Mouse (Mus musculus): ENCODE measurements around the gene Gramd1a. TPM values are rescaled to one million over a fixed set of nuclear protein-coding genes. Genes with fewer than 3 reads are reported as not detected.

The Gramd1a gene
- polyA plus RNA-seq, 1 experiment from 2014 or later: 51.4 TPM

GRCm38 (mm10) chr7:31099612-31099982 lies 56.1 kb downstream of the Gramd1a start:
- Histone ChIP-seq H3K4me1 (ENCODE audit: control insufficient read depth in 2 of 2, insufficient read depth in 2 of 2, low read length in 2 of 2) (peaks cover 0 to under 1% of the 10 kb centered on the region in 2 experiments; a peak in 2 of 4 replicates), H3K4me2 (ENCODE audit: low read length) (no peak overlapping the region), H3K27ac (replicated peaks in 1 of 2; ENCODE audit: control insufficient read depth in 1 of 2, insufficient read depth in 1 of 2, low read depth in 2 of 2, low read length in 2 of 2) (no peak overlapping the region), H3K4me3 (ENCODE audit: control insufficient read depth in 1 of 2, insufficient read depth in 1 of 2, low read depth in 1 of 2, low read length in 2 of 2) (no peak overlapping the region), H3K36me3 (ENCODE audit: control insufficient read depth, insufficient read depth, low read length) (no peaks in the 10 kb centered on the region), H3K9me3 (ENCODE audit: control insufficient read depth, low read length) (no peaks in the 10 kb centered on the region), H3K27me3 (ENCODE audit: control insufficient read depth, insufficient read depth, low read length) (peaks cover 13% of the 10 kb centered on the region), H3K9ac (ENCODE audit: low read length) (no peak overlapping the region)
- ATAC-seq (ENCODE audit: insufficient number of reproducible peaks, insufficient read depth, low FRiP score, low read depth): no peak
- 82% methylated on average over 6 of the region's 6 CpGs for whole genome bisulfite sequencing

DNA sequence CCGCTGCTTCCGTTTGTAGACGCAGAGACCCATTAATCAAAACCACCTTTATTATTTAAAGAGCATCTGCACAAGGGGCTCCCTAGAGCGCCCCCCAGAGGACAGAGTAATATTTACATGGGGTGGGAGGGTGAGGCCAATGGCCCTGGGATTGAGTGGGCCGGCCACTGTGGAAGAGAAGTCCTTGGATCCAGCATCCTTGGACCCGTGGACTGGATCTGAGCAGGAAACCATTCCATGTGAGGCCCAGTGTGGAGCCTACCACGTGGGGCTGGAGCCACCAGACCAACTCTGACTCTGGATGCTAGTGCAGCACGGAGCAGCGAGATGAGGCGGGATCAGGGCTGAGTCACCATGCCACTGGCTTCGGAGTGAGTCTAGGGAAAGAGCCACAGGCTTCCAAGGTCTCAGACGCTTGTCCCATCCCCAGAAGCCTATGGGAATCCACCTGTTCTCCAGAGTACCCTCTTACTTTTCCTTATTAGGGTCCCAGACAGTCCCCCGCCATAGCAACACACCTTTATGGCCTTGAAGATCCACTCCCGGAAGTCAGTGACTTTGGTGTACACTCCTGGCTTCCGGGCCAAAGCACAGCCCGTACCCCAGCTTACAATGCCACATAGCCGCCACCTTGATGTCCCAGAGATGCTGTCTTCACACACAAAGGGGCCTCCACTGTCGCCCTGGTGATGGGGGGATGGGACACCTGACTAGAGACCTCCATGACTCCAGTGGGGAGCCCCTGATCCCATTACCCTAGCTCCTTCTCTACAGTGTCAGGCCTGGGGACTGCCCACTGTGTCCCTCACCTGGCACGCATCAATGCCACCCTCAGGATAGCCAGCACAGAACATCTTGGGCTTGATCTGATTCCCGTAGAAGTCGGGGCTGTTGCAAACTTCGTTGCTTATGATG lies 56.7 kb downstream of the Gramd1a start:
- ATAC-seq (ENCODE audit: insufficient number of reproducible peaks, insufficient read depth, low FRiP score, low read depth): no peak
- Histone ChIP-seq H3K9me3 (ENCODE audit: control insufficient read depth, low read length) (no peaks in the 10 kb centered on the region), H3K4me3 (ENCODE audit: control insufficient read depth in 1 of 2, insufficient read depth in 1 of 2, low read depth in 1 of 2, low read length in 2 of 2) (no peak overlapping the region), H3K36me3 (ENCODE audit: control insufficient read depth, insufficient read depth, low read length) (no peaks in the 10 kb centered on the region), H3K27ac (replicated peaks in 1 of 2; ENCODE audit: control insufficient read depth in 1 of 2, insufficient read depth in 1 of 2, low read depth in 2 of 2, low read length in 2 of 2) (no peak overlapping the region), H3K27me3 (ENCODE audit: control insufficient read depth, insufficient read depth, low read length) (peaks cover 12% of the 10 kb centered on the region), H3K4me1 (ENCODE audit: control insufficient read depth in 2 of 2, insufficient read depth in 2 of 2, low read length in 2 of 2) (no peaks in the 10 kb centered on the region; a peak in 1 of 4 replicates), H3K4me2 (ENCODE audit: low read length) (no peak overlapping the region), H3K9ac (ENCODE audit: low read length) (no peak overlapping the region)
- 74% methylated on average over 22 of the region's 22 CpGs for WGBS

- Histone ChIP-seq H3K9me3 (ENCODE audit: control insufficient read depth, low read length) (no peaks in the 10 kb centered on the region), H3K4me1 (ENCODE audit: control insufficient read depth in 2 of 2, insufficient read depth in 2 of 2, low read length in 2 of 2) (no peaks in the 10 kb centered on the region), H3K4me2 (ENCODE audit: low read length) (peak overlapping the region; percentile 52), H3K27me3 (ENCODE audit: control insufficient read depth, insufficient read depth, low read length) (0 out of 2 replicates have a peak, but pooled peaks cover 7% of the 10 kb centered on the region), H3K4me3 (ENCODE audit: control insufficient read depth in 1 of 2, insufficient read depth in 1 of 2, low read depth in 1 of 2, low read length in 2 of 2) (peak overlapping the region; percentile 28 to 29), H3K9ac (ENCODE audit: low read length) (peak overlapping the region; percentile 46; the same call in 1 of the 2 replicates), H3K27ac (replicated peaks in 1 of 2; ENCODE audit: control insufficient read depth in 1 of 2, insufficient read depth in 1 of 2, low read depth in 2 of 2, low read length in 2 of 2) (no peak overlapping the region), H3K36me3 (ENCODE audit: control insufficient read depth, insufficient read depth, low read length) (no peaks in the 10 kb centered on the region)
- 44% methylated on average over 19 of the region's 20 CpGs for WGBS
- ATAC-seq (ENCODE audit: insufficient number of reproducible peaks, insufficient read depth, low FRiP score, low read depth): peak; percentile 89
Measured at GRCm38 (mm10) chr7:31097583-31098248, 58.0 kb downstream of the Gramd1a start.

GRCm38 (mm10) chr7:31096892-31097564 lies 58.7 kb downstream of the Gramd1a start:
- no peak overlapping the region for H3K27ac ChIP-seq (replicated peaks in 1 of 2; ENCODE audit: control insufficient read depth in 1 of 2, insufficient read depth in 1 of 2, low read depth in 2 of 2, low read length in 2 of 2)
- 71% methylated on average over 9 of the region's 9 CpGs for WGBS
- H3K9me3 ChIP-seq (ENCODE audit: control insufficient read depth, low read length): no peaks in the 10 kb centered on the region
- H3K36me3 ChIP-seq (ENCODE audit: control insufficient read depth, insufficient read depth, low read length): no peaks in the 10 kb centered on the region
- H3K9ac ChIP-seq (ENCODE audit: low read length): no peak overlapping the region; the same call in 1 of the 2 replicates
- ATAC-seq (ENCODE audit: insufficient number of reproducible peaks, insufficient read depth, low FRiP score, low read depth): no peak
- H3K4me1 ChIP-seq (ENCODE audit: control insufficient read depth in 2 of 2, insufficient read depth in 2 of 2, low read length in 2 of 2): no peaks in the 10 kb centered on the region
- H3K27me3 ChIP-seq (ENCODE audit: control insufficient read depth, insufficient read depth, low read length): 0 out of 2 replicates have a peak, but pooled peaks cover 2% of the 10 kb centered on the region
- no peak overlapping the region for H3K4me3 ChIP-seq (ENCODE audit: control insufficient read depth in 1 of 2, insufficient read depth in 1 of 2, low read depth in 1 of 2, low read length in 2 of 2)
- H3K4me2 ChIP-seq (ENCODE audit: low read length): no peak overlapping the region

GRCm38 (mm10) chr7:31094774-31095501 lies 60.8 kb downstream of the Gramd1a start:
- no peak overlapping the region for H3K4me3 ChIP-seq (ENCODE audit: control insufficient read depth in 1 of 2, insufficient read depth in 1 of 2, low read depth in 1 of 2, low read length in 2 of 2)
- H3K4me2 ChIP-seq (ENCODE audit: low read length): no peak overlapping the region
- H3K9me3 ChIP-seq (ENCODE audit: control insufficient read depth, low read length): no peaks in the 10 kb centered on the region
- H3K9ac ChIP-seq (ENCODE audit: low read length): no peak overlapping the region
- WGBS: 22% methylated on average over 11 of the region's 12 CpGs
- ATAC-seq (ENCODE audit: insufficient number of reproducible peaks, insufficient read depth, low FRiP score, low read depth): no peak
- no peak overlapping the region for H3K27ac ChIP-seq (replicated peaks in 1 of 2; ENCODE audit: control insufficient read depth in 1 of 2, insufficient read depth in 1 of 2, low read depth in 2 of 2, low read length in 2 of 2)
- no peaks in the 10 kb centered on the region for H3K36me3 ChIP-seq (ENCODE audit: control insufficient read depth, insufficient read depth, low read length)
- H3K4me1 ChIP-seq (ENCODE audit: control insufficient read depth in 2 of 2, insufficient read depth in 2 of 2, low read length in 2 of 2): no peaks in the 10 kb centered on the region
- no peaks in the 10 kb centered on the region for H3K27me3 ChIP-seq (ENCODE audit: control insufficient read depth, insufficient read depth, low read length)

- no peaks in the 10 kb centered on the region for H3K27me3 ChIP-seq (ENCODE audit: control insufficient read depth, insufficient read depth, low read length)
- ATAC-seq (ENCODE audit: insufficient number of reproducible peaks, insufficient read depth, low FRiP score, low read depth): no peak
- H3K4me1 ChIP-seq (ENCODE audit: control insufficient read depth in 2 of 2, insufficient read depth in 2 of 2, low read length in 2 of 2): peaks cover 0 to 4% of the 10 kb centered on the region in 2 experiments; a peak in 1 of 4 replicates
- H3K9ac ChIP-seq (ENCODE audit: low read length): no peak overlapping the region
- no peak overlapping the region for H3K4me2 ChIP-seq (ENCODE audit: low read length)
- H3K36me3 ChIP-seq (ENCODE audit: control insufficient read depth, insufficient read depth, low read length): no peaks in the 10 kb centered on the region
- no peak overlapping the region for H3K27ac ChIP-seq (replicated peaks in 1 of 2; ENCODE audit: control insufficient read depth in 1 of 2, insufficient read depth in 1 of 2, low read depth in 2 of 2, low read length in 2 of 2)
- no peaks in the 10 kb centered on the region for H3K9me3 ChIP-seq (ENCODE audit: control insufficient read depth, low read length)
- 81% methylated on average over 2 of the region's 2 CpGs for WGBS
- H3K4me3 ChIP-seq (ENCODE audit: control insufficient read depth in 1 of 2, insufficient read depth in 1 of 2, low read depth in 1 of 2, low read length in 2 of 2): no peak overlapping the region
Measured at GRCm38 (mm10) chr7:31089721-31090120, 66.0 kb downstream of the Gramd1a start.

DNA sequence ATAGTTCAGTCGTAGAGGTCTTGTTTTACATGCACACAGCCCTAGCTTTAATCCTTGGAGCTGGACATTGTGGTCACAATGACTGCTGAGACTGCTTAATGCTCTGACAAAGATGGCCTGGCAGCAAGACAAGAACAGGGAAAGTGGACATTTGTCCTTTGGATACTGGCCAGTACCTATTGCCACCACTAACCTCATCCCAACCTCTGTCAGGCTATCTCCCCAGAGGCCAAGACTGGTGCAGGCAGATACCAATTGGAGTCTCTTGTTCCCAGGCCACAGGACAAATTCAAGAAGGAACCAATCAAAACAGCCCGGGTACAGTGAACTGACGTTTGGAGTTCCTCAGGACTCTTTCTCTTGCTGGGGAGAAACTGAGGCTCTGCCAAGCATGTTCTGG lies 67.5 kb downstream of the Gramd1a start:
- no peak for ATAC-seq (ENCODE audit: insufficient number of reproducible peaks, insufficient read depth, low FRiP score, low read depth)
- Histone ChIP-seq H3K27ac (replicated peaks in 1 of 2; ENCODE audit: control insufficient read depth in 1 of 2, insufficient read depth in 1 of 2, low read depth in 2 of 2, low read length in 2 of 2) (no peak overlapping the region), H3K27me3 (ENCODE audit: control insufficient read depth, insufficient read depth, low read length) (no peaks in the 10 kb centered on the region), H3K9ac (ENCODE audit: low read length) (no peak overlapping the region), H3K4me1 (ENCODE audit: control insufficient read depth in 2 of 2, insufficient read depth in 2 of 2, low read length in 2 of 2) (peaks cover 0 to 4% of the 10 kb centered on the region in 2 experiments; a peak in 1 of 4 replicates), H3K9me3 (ENCODE audit: control insufficient read depth, low read length) (no peaks in the 10 kb centered on the region), H3K4me2 (ENCODE audit: low read length) (no peak overlapping the region), H3K4me3 (ENCODE audit: control insufficient read depth in 1 of 2, insufficient read depth in 1 of 2, low read depth in 1 of 2, low read length in 2 of 2) (no peak overlapping the region), H3K36me3 (ENCODE audit: control insufficient read depth, insufficient read depth, low read length) (no peaks in the 10 kb centered on the region)
- 61% methylated on average over 3 of the region's 3 CpGs for WGBS

Measured in heart, embryonic 14.5 days (tissue).